Mouse (Mus musculus) liver, embryonic 14.5 days (tissue): ENCODE results near the gene 4933411K16Rik. TPM values are rescaled to one million over a fixed set of nuclear protein-coding genes. Genes with fewer than 3 reads are reported as not detected.
"Not testable (repeated sequence)": the region's sequence is repeated elsewhere in the genome, so short reads cannot be mapped to it uniquely, and the experiment has no call there.

Experiments
- ATAC-seq: fragments of 200-750 bp; cut with Nextera tagmentation; 2 replicates; pipeline ENCODE4 v1.8.0; 2017; ENCODE audit warnings: moderate number of reproducible peaks, mild to moderate bottlenecking, moderate library complexity; ENCODE audit not compliant: insufficient read depth
- DNase-seq, 3 experiments: peaks; one replicate each; pipeline ENCODE4 v3.0.0-alpha.2; 2012 to 2013; ENCODE audit warnings: low read depth in 3 of 3, low spot score in 3 of 3
- H3K27ac ChIP-seq: fragments of 300-500 bp; sonication (generic); 2 replicates; pipeline ENCODE4 v1.5.1; 2014; ENCODE audit warnings: moderate library complexity, mild to moderate bottlenecking, control low read depth, inconsistent platforms
- H3K27me3 ChIP-seq: fragments of 300-500 bp; sonication (generic); 2 replicates; pipeline ENCODE4 v1.6.1; 2014; ENCODE audit warnings: mild to moderate bottlenecking, low read length, moderate library complexity; ENCODE audit not compliant: control insufficient read depth, insufficient read depth
- H3K36me3 ChIP-seq: fragments of 300-500 bp; sonication (generic); replicated peaks from 2 replicates; pipeline ENCODE4 v1.6.1; 2014; ENCODE audit warnings: low read depth; ENCODE audit not compliant: control insufficient read depth, insufficient read depth
- H3K4me1 ChIP-seq, 2 experiments: fragments of 200-500 bp in 1 of 2; fragments of 300-500 bp in 1 of 2; sonication (generic) in 1 of 2; replicated peaks; 2 replicates each; pipeline ENCODE4 v1.6.1; 2012 to 2014; ENCODE audit warnings: antibody characterized with exemption in 1 of 2, inconsistent platforms in 1 of 2, low read length in 1 of 2; ENCODE audit not compliant: control insufficient read depth in 2 of 2, insufficient read depth in 2 of 2
- H3K4me2 ChIP-seq: fragments of 300-500 bp; sonication (generic); 2 replicates; pipeline ENCODE4 v1.6.1; 2014; ENCODE audit warnings: low read depth, mild to moderate bottlenecking, control low read depth, moderate library complexity
- H3K4me3 ChIP-seq, 2 experiments: fragments of 200-500 bp in 1 of 2; fragments of 300-500 bp in 1 of 2; sonication (generic) in 1 of 2; 2 replicates each; pipeline ENCODE4 v1.5.1; 2012 to 2014; ENCODE audit warnings: low read depth in 2 of 2, low read length in 2 of 2, mild to moderate bottlenecking in 2 of 2, control low read depth in 1 of 2, inconsistent platforms in 1 of 2, moderate library complexity in 1 of 2; ENCODE audit not compliant: insufficient read depth in 1 of 2
- H3K9ac ChIP-seq: fragments of 300-500 bp; sonication (generic); replicated peaks from 2 replicates; pipeline ENCODE4 v1.6.1; 2014; ENCODE audit warnings: mild to moderate bottlenecking, control low read depth, moderate library complexity
- H3K9me3 ChIP-seq: fragments of 300-500 bp; sonication (generic); 2 replicates; pipeline ENCODE4 v1.6.1; 2016; ENCODE audit warnings: low read length, mixed read lengths; ENCODE audit not compliant: control insufficient read depth
- CTCF ChIP-seq: IDR thresholded peaks from 2 replicates; pipeline ENCODE4 v1.5.1; 2016; ENCODE audit warnings: antibody characterized with exemption, low read depth, control low read depth
- EP300 ChIP-seq: IDR thresholded peaks from 2 replicates; pipeline ENCODE4 v1.6.1; 2016; ENCODE audit warnings: antibody characterized with exemption, low read depth
- WGBS: fragments of 180-500 bp; shearing (Covaris S2); extraction: QIAGEN DNeasy Blood & Tissue Kit; methylation state at CpG from one replicate; pipeline ENCODE4 v1.1.7; 2014; ENCODE audit not compliant: insufficient replicate concordance; 5-methylcytosine and 5-hydroxymethylcytosine counted together
- polyA plus RNA-seq, 2 experiments: library from polyadenylated mRNA; depleted of rRNA in 1 of 2; stranded (reverse) in 1 of 2; unstranded in 1 of 2; fragments of >200 nt; fragmentation: Nextera tagmentation in 1 of 2; extraction: Ambion mirVana in 1 of 2; gene quantifications; 2 replicates each; pipeline versions ENCODE4 v1.2.1 to v1.2.3; 2012 to 2014

Gene 4933411K16Rik
- polyA plus RNA-seq, 2 experiments = 1.1 TPM; not detected in 1

- WGBS = 70% methylated on average over 11 of the region's 11 CpGs
- DNase-seq = no peak
Observed at GRCm38 (mm10) chr19:42080469-42080868, 28.4 kb downstream of the 4933411K16Rik start.

DNA sequence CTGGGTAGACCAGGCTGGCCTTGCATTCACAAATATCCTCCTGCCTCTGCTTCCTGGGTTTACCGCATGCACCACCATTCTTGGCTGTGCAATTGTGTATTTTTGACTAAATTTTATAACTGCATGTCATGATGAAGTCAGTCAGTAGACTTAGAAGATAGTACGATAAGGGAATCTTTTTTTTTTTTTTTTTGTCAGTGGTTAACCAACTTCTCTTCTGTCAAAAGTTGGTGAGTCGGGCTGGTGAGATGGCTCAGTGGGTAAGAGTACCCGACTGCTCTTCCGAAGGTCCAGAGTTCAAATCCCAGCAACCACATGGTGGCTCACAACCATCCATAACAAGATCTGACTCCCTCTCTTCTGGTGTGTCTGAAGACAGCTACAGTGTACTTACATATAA, 29.6 kb downstream of the 4933411K16Rik start:
- H3K27ac ChIP-seq, H3K4me3 ChIP-seq, H3K9me3 ChIP-seq, H3K27me3 ChIP-seq, H3K4me2 ChIP-seq, H3K36me3 ChIP-seq, DNase-seq, H3K9ac ChIP-seq, ATAC-seq: not testable (repeated sequence)
- peaks cover 12 to 14% of the 10 kb centered on the region in 2 experiments for H3K4me1 ChIP-seq
- WGBS = 68% methylated on average over 5 of the region's 5 CpGs

More at GRCm38 (mm10) chr19:42080469-42080868, 28.4 kb downstream of the 4933411K16Rik start:
- TF ChIP-seq CTCF (no peak), EP300 (no peak)
- H3K4me3 ChIP-seq = no peak overlapping the region
- ATAC-seq = no peak
- peaks cover 1 to 10% of the 10 kb centered on the region in 2 experiments for H3K4me1 ChIP-seq
- H3K4me2 ChIP-seq = no peak overlapping the region
- H3K27ac ChIP-seq = no peak overlapping the region
- no peak overlapping the region for H3K9ac ChIP-seq
- no peaks in the 10 kb centered on the region for H3K27me3 ChIP-seq
- H3K36me3 ChIP-seq = no peaks in the 10 kb centered on the region
- H3K9me3 ChIP-seq = no peaks in the 10 kb centered on the region

DNA sequence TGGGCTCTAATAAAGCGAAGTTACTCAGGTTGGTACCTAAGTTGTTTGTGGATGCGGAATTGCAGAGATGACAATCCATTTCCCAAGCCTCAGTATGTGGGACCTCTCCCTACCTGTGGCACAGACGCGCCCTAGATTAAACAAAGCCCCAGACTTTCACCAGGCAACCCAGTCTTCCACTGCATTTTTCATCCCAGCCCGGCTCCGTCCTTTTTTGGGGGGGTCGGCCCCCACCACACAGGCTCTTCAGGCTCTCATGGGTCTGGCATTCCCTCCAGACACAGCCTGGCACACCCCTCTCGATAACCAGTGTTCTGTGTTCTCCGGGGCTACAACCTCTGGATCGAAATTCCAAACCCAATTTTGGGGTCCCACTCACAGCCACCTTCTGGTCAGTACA, 33.6 kb downstream of the 4933411K16Rik start:
- no peak overlapping the region for H3K27ac ChIP-seq
- H3K4me1 ChIP-seq = peaks cover 11 to 17% of the 10 kb centered on the region in 2 experiments
- H3K4me3 ChIP-seq = peak overlapping the region; percentile 49 to 60
- H3K9ac ChIP-seq = peak overlapping the region; percentile 48
- no peaks in the 10 kb centered on the region for H3K27me3 ChIP-seq
- 9% methylated on average over 10 of the region's 10 CpGs for WGBS
- DNase-seq = no peak
- ATAC-seq = no peak
- H3K36me3 ChIP-seq = no peaks in the 10 kb centered on the region
- H3K4me2 ChIP-seq = peak overlapping the region; percentile 77
- TF ChIP-seq CTCF (no peak), EP300 (no peak)
- H3K9me3 ChIP-seq = no peaks in the 10 kb centered on the region

DNA sequence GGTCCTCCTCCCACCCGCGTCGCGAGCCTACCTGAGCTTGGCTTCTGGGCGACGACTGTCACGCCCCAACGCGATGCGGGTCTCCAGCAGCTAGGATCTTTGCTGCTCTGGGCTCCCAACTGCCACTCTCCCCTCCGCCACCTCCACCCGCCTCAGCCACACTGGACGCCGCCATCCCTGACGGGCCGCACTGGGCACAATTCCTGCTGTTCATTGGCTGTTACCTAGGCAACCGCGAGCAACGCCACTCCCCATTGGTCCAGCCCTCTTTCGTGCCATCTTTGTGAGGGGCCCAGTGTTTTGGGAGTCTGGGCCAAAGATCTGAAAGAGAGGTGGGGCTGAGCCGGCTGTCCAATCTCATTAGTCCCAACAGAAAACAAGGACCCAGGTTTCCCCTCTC, 34.1 kb downstream of the 4933411K16Rik start, which contains the start of gene Morn4:
Gene Morn4 (minus strand): TSS at position 192 of the 400 bp plus-strand sequence.
- H3K4me3 ChIP-seq = peak within 1 kb of the TSS; percentile 49 to 60
- no peak for TF ChIP-seq EP300
- no peak for TF ChIP-seq CTCF
- H3K4me2 ChIP-seq = peak within 1 kb of the TSS; percentile 77
- no peak for ATAC-seq
- H3K9me3 ChIP-seq = no peaks in the 10 kb centered on the region
- H3K9ac ChIP-seq = peak within 1 kb of the TSS; percentile 48
- H3K36me3 ChIP-seq = no peaks in the 10 kb centered on the region
- H3K4me1 ChIP-seq = peaks cover 13 to 18% of the 10 kb centered on the region in 2 experiments
- no peak within 1 kb of the TSS for H3K27ac ChIP-seq
- no peaks in the 10 kb centered on the region for H3K27me3 ChIP-seq
- WGBS = 2% methylated on average over 21 of the region's 21 CpGs
- DNase-seq = peak in 2 of 3 experiments; percentile 75 to 78

DNA sequence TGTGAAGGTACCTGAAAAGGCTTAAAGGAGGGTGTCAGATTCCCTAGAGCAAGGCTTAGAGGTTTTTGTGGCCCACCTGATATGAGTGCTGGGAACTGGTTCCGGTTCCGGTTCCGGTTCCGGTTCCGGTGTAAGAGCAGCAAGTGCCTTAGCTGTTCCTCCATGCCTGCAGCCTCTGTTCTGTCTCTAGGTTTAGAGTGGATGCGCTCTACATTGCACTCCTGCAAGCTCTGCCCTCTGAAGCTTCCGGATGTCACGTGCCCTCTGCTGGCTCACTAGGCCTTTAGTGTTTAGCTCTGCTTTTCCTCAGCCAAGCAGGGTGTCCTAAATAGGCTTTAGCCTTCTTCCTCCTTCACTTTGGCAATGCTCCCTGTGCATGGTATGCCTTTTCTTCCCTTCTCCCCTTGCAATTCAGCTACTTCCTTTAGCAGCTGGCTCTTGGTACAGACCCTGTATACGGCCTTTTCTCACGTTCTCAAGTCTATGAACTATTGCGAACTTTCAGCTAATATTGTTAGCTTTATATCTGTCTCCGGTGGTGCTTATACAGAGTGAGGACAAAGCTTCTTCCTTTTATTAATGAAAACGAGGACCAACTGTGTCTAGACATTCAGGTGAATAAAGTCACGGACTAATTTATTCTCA, 37.2 kb downstream of the 4933411K16Rik start:
- WGBS = 13% methylated on average over 14 of the region's 14 CpGs
- TF ChIP-seq CTCF (peak; percentile 37), EP300 (no peak)
- peak overlapping the region; percentile 94 for H3K27ac ChIP-seq
- no peaks in the 10 kb centered on the region for H3K9me3 ChIP-seq
- peaks cover 19 to 21% of the 10 kb centered on the region in 2 experiments for H3K4me1 ChIP-seq
- peak overlapping the region; percentile 64 for H3K9ac ChIP-seq
- H3K4me3 ChIP-seq = peak overlapping the region; percentile 22 to 97; a peak in 3 of 4 replicates
- peak in 1 of 3 experiments; percentile 35 for DNase-seq
- no peak for ATAC-seq
- peak overlapping the region; percentile 86 for H3K4me2 ChIP-seq
- no peaks in the 10 kb centered on the region for H3K27me3 ChIP-seq
- no peaks in the 10 kb centered on the region for H3K36me3 ChIP-seq
